Mouse (Mus musculus): ENCODE measurements around the gene Srgap2.

- no peak for TF ChIP-seq EP300 (IDR thresholded peaks at IDR 0.05; ENCODE audit: low read depth)
- no peak for TF ChIP-seq CTCF (IDR thresholded peaks at IDR 0.05; ENCODE audit: low read depth)
These were observed 267.4 kb downstream of the Srgap2 start for GRCm38 (mm10) chr1:131259632-131260308.
